Mouse (Mus musculus): ENCODE measurements around the gene Wdfy2. TPM values are rescaled to one million over a fixed set of nuclear protein-coding genes. Genes with fewer than 3 reads are reported as not detected.

Wdfy2 gene
- total and polyA plus RNA-seq, 3 experiments: 2.7 to 4.1 TPM; not detected in 1

DNA sequence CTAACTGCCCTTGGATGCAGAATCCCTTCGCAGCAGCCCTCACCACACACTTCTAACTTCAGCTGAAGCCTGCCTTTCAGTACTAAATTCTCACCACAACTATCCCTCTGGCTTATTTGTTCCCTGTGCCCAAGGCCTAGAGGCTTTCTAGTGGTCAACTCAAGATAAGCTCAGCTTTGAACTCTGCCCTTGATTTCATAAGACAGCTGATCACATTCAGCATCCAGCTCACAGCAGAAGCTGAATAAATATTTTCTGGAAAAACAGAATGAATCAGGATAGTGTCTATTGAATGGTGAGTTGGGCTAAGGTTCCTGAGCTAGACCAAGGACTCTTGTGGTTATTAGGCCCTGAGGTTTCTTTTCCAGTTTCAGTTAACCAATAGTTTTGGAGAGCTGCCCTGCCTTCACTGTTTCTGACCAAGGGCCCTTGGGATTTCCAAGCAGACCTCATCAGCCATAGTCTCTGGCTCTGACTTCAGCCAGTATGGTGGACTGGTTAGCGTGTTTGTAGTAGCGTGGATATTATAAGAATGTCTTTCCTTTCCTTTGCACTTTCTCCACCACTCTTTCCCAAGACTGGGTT is 5.7 kb upstream of the Wdfy2 start:
- DNase-seq (ENCODE audit: low read depth, low spot score): no peak

DNA sequence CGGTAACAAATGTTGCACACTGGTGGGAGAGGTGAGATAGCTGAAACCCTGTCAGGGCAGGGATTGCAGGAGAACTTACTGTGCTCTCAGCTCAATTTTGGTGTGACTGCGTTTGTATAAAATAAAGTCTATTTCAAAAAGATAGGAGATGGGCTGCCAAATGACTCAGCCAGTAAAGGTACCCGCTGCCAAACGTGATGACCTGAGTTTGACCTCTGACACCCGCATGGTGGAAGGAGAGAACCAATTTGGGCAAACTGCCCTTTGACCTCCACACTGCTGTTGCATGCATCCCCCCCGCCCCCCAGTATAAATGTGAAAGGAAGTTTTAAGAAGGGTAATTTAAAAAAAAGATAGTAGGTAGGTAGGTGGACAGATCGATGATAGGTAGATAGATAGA is 4.4 kb upstream of the Wdfy2 start:
- Histone ChIP-seq H3K9ac (ENCODE audit: control insufficient read depth, low read depth, low read length, poor library complexity, severe bottlenecking) (no peak overlapping the region), H3K36me3 (ENCODE audit: control insufficient read depth in 1 of 2, insufficient read depth in 2 of 2, low read length in 2 of 2) (peaks cover 0 to 14% of the 10 kb centered on the region in 2 experiments; a peak in 1 of 4 replicates), H3K9me3 (replicated peaks; ENCODE audit: insufficient read depth, low read length) (no peaks in the 10 kb centered on the region), H3K27me3 (ENCODE audit: control insufficient read depth in 1 of 2, insufficient read depth in 2 of 2, low read length in 2 of 2) (no peaks in the 10 kb centered on the region; a peak in 1 of 4 replicates), H3K4me1 (ENCODE audit: control insufficient read depth in 1 of 2, insufficient read depth in 2 of 2, low read length in 2 of 2) (peaks cover 0 to 18% of the 10 kb centered on the region in 2 experiments; a peak in 3 of 4 replicates), H3K79me2 (ENCODE audit: control insufficient read depth, insufficient read depth, low read length, poor library complexity) (no peaks in the 10 kb centered on the region; the same call in 1 of the 2 replicates), H3K4me3 (ENCODE audit: control insufficient read depth in 1 of 2, insufficient read depth in 1 of 2, low read depth in 2 of 2, low read length in 2 of 2) (no peak overlapping the region), H3K27ac (ENCODE audit: control insufficient read depth, low read depth, low read length) (no peak overlapping the region)
- TF ChIP-seq CHD2 (IDR thresholded peaks at IDR 0.05; ENCODE audit: low read length) (no peak), NELFE (IDR thresholded peaks at IDR 0.05; ENCODE audit: low read depth, low read length) (no peak), ELF1 (IDR thresholded peaks at IDR 0.05; ENCODE audit: low read depth, low read length) (no peak), MXI1 (IDR thresholded peaks at IDR 0.05; ENCODE audit: low read depth, low read length) (no peak)
- DNase-seq (ENCODE audit: low read depth, low spot score): no peak

More for the DNA sequence above, 5.7 kb upstream of the Wdfy2 start:
- Histone ChIP-seq H3K4me1 (ENCODE audit: control insufficient read depth in 1 of 2, insufficient read depth in 2 of 2, low read length in 2 of 2) (peaks cover 0 to 18% of the 10 kb centered on the region in 2 experiments; a peak in 3 of 4 replicates), H3K36me3 (ENCODE audit: control insufficient read depth in 1 of 2, insufficient read depth in 2 of 2, low read length in 2 of 2) (peaks cover 0 to 14% of the 10 kb centered on the region in 2 experiments; a peak in 1 of 4 replicates), H3K9me3 (replicated peaks; ENCODE audit: insufficient read depth, low read length) (no peaks in the 10 kb centered on the region), H3K27ac (ENCODE audit: control insufficient read depth, low read depth, low read length) (no peak overlapping the region), H3K79me2 (ENCODE audit: control insufficient read depth, insufficient read depth, low read length, poor library complexity) (no peaks in the 10 kb centered on the region), H3K9ac (ENCODE audit: control insufficient read depth, low read depth, low read length, poor library complexity, severe bottlenecking) (no peak overlapping the region), H3K4me3 (ENCODE audit: control insufficient read depth in 1 of 2, insufficient read depth in 1 of 2, low read depth in 2 of 2, low read length in 2 of 2) (no peak overlapping the region), H3K27me3 (ENCODE audit: control insufficient read depth in 1 of 2, insufficient read depth in 2 of 2, low read length in 2 of 2) (peaks cover 0 to 3% of the 10 kb centered on the region in 2 experiments; a peak in 2 of 4 replicates)
- TF ChIP-seq USF2 (IDR thresholded peaks at IDR 0.05; ENCODE audit: borderline replicate concordance in 1 of 2, insufficient read depth in 1 of 2, low read depth in 1 of 2, low read length in 2 of 2) (no peak), CTCF (IDR thresholded peaks at IDR 0.05 in 2 of 3, conservative IDR thresholded peaks at IDR 0.05 in 1 of 3; ENCODE audit: control insufficient read depth in 1 of 3, insufficient read depth in 1 of 3, low read depth in 2 of 3, low read length in 3 of 3, poor library complexity in 1 of 3, severe bottlenecking in 1 of 3) (no peak), NELFE (IDR thresholded peaks at IDR 0.05; ENCODE audit: low read depth, low read length) (no peak), ETS1 (IDR thresholded peaks at IDR 0.05; ENCODE audit: low read depth, low read length) (no peak), MAFK (IDR thresholded peaks at IDR 0.05; ENCODE audit: borderline replicate concordance, low read depth, low read length) (no peak), CHD2 (IDR thresholded peaks at IDR 0.05; ENCODE audit: low read length) (no peak), MAZ (IDR thresholded peaks at IDR 0.05; ENCODE audit: low read depth, low read length) (no peak), POLR2A (IDR thresholded peaks at IDR 0.05; ENCODE audit: control insufficient read depth in 1 of 2, insufficient read depth in 1 of 2, low read depth in 1 of 2, low read length in 2 of 2, poor library complexity in 1 of 2) (no peak), USF1 (IDR thresholded peaks at IDR 0.05; ENCODE audit: low read depth, low read length) (no peak), POLR2AphosphoS2 (IDR thresholded peaks at IDR 0.05; ENCODE audit: low read length) (no peak), SMC3 (IDR thresholded peaks at IDR 0.05; ENCODE audit: low read depth, low read length) (no peak), POLR2AphosphoS5 (IDR thresholded peaks at IDR 0.05; ENCODE audit: borderline replicate concordance, low read depth, low read length) (no peak), GABPA (IDR thresholded peaks at IDR 0.05; ENCODE audit: low read depth, low read length) (no peak), MXI1 (IDR thresholded peaks at IDR 0.05; ENCODE audit: low read depth, low read length) (no peak), TBP (IDR thresholded peaks at IDR 0.05; ENCODE audit: low read depth, low read length) (no peak), CHD1 (IDR thresholded peaks at IDR 0.05; ENCODE audit: low read depth, low read length) (no peak), RAD21 (IDR thresholded peaks at IDR 0.05; ENCODE audit: low read depth, low read length) (no peak), ZNF384 (IDR thresholded peaks at IDR 0.05; ENCODE audit: low read depth, low read length) (no peak), HCFC1 (IDR thresholded peaks at IDR 0.05; ENCODE audit: low read depth, low read length) (no peak), MYB (IDR thresholded peaks at IDR 0.05; ENCODE audit: low read depth, low read length) (no peak)

Data from MEL (cell line).